Mouse (Mus musculus) MEL (cell line): ENCODE results near the gene Slc17a5. TPM values are rescaled to one million over a fixed set of nuclear protein-coding genes. Genes with fewer than 3 reads are reported as not detected.

ENCODE experiments used
- DNase-seq: peaks from one replicate; pipeline ENCODE4 v3.0.0; 2011; ENCODE audit warnings: low read depth, low spot score
- H3K27ac ChIP-seq: 2 replicates; pipeline ENCODE4 v1.5.1; 2012; ENCODE audit warnings: low read depth, mild to moderate bottlenecking, control low read depth, low read length, moderate library complexity; ENCODE audit not compliant: control insufficient read depth
- H3K27me3 ChIP-seq, 2 experiments: fragments of 150-350 bp in 1 of 2; sonication (generic) in 1 of 2; 2 replicates each; pipeline ENCODE4 v1.6.1; 2012; ENCODE audit warnings: low read length in 2 of 2, mild to moderate bottlenecking in 2 of 2, improper control_type of control experiment in 1 of 2, moderate library complexity in 1 of 2; ENCODE audit not compliant: insufficient read depth in 2 of 2, control insufficient read depth in 1 of 2
- H3K36me3 ChIP-seq, 2 experiments: 2 replicates each; pipeline ENCODE4 v1.6.1; 2012 to 2014; ENCODE audit warnings: low read length in 2 of 2, improper control_type of control experiment in 1 of 2, inconsistent platforms in 1 of 2, mild to moderate bottlenecking in 1 of 2; ENCODE audit not compliant: insufficient read depth in 2 of 2, control insufficient read depth in 1 of 2
- H3K4me1 ChIP-seq, 2 experiments: fragments of 150-350 bp in 1 of 2; sonication (generic) in 1 of 2; 2 replicates each; pipeline ENCODE4 v1.6.1; 2012; ENCODE audit warnings: low read length in 2 of 2, improper control_type of control experiment in 1 of 2, mild to moderate bottlenecking in 1 of 2; ENCODE audit not compliant: insufficient read depth in 2 of 2, control insufficient read depth in 1 of 2
- H3K4me3 ChIP-seq, 2 experiments: fragments of 150-350 bp in 1 of 2; sonication (generic) in 1 of 2; 2 replicates each; pipeline ENCODE4 v1.5.1; 2012; ENCODE audit warnings: low read depth in 2 of 2, low read length in 2 of 2, mild to moderate bottlenecking in 2 of 2, moderate library complexity in 2 of 2, control low read depth in 1 of 2, improper control_type of control experiment in 1 of 2; ENCODE audit not compliant: control insufficient read depth in 1 of 2, insufficient read depth in 1 of 2
- H3K79me2 ChIP-seq: 2 replicates; pipeline ENCODE4 v1.6.1; 2012; ENCODE audit warnings: mild to moderate bottlenecking, low read length, moderate library complexity; ENCODE audit not compliant: control insufficient read depth, poor library complexity, insufficient read depth
- H3K9ac ChIP-seq: 2 replicates; pipeline ENCODE4 v1.6.1; 2012; ENCODE audit warnings: low read depth, mild to moderate bottlenecking, control low read depth, low read length, moderate library complexity; ENCODE audit not compliant: control insufficient read depth, poor library complexity, severe bottlenecking
- H3K9me3 ChIP-seq: fragments of 150-350 bp; sonication (generic); replicated peaks from 2 replicates; pipeline ENCODE4 v1.6.1; 2012; ENCODE audit warnings: mild to moderate bottlenecking, low read length, improper control_type of control experiment, moderate library complexity; ENCODE audit not compliant: insufficient read depth
- CHD2 ChIP-seq: IDR thresholded peaks from 2 replicates; pipeline ENCODE4 v1.6.1; 2011; ENCODE audit warnings: low read length, improper control_type of control experiment
- CTCF ChIP-seq, 3 experiments: IDR thresholded peaks in 2 of 3; conservative IDR thresholded peaks in 1 of 3; 2 replicates each; pipeline ENCODE4 v1.5.1; 2011 to 2012; ENCODE audit warnings: low read length in 3 of 3, low read depth in 2 of 3, mild to moderate bottlenecking in 2 of 3, improper control_type of control experiment in 1 of 3, inconsistent platforms in 1 of 3, mixed read lengths in 1 of 3, moderate library complexity in 1 of 3; ENCODE audit not compliant: control insufficient read depth in 1 of 3, insufficient read depth in 1 of 3, poor library complexity in 1 of 3, severe bottlenecking in 1 of 3
- E2F4 ChIP-seq: IDR thresholded peaks from 2 replicates; pipeline ENCODE4 v1.6.1; 2011; ENCODE audit warnings: low read depth, low read length, improper control_type of control experiment, borderline replicate concordance
- EP300 ChIP-seq, 2 experiments: IDR thresholded peaks; 2 replicates each; pipeline ENCODE4 v1.6.1; 2011; ENCODE audit warnings: improper control_type of control experiment in 2 of 2, low read length in 2 of 2, low read depth in 1 of 2, mild to moderate bottlenecking in 1 of 2
- ETS1 ChIP-seq: IDR thresholded peaks from 2 replicates; pipeline ENCODE4 v1.6.1; 2012; ENCODE audit warnings: low read depth, mild to moderate bottlenecking, inconsistent platforms, low read length, improper control_type of control experiment, moderate library complexity
- GABPA ChIP-seq: IDR thresholded peaks from 2 replicates; pipeline ENCODE4 v1.6.1; 2012; ENCODE audit warnings: low read depth, mild to moderate bottlenecking, inconsistent platforms, low read length, improper control_type of control experiment, moderate library complexity
- GATA1 ChIP-seq: IDR thresholded peaks from 2 replicates; pipeline ENCODE4 v1.6.1; 2011; ENCODE audit warnings: low read depth, low read length, improper control_type of control experiment
- HCFC1 ChIP-seq: IDR thresholded peaks from 2 replicates; pipeline ENCODE4 v1.6.1; 2012; ENCODE audit warnings: low read depth, mild to moderate bottlenecking, inconsistent platforms, low read length, improper control_type of control experiment, moderate library complexity
- JUND ChIP-seq: IDR thresholded peaks from 2 replicates; pipeline ENCODE4 v1.6.1; 2011; ENCODE audit warnings: low read depth, mild to moderate bottlenecking, improper control_type of control experiment, low read length
- MAFK ChIP-seq: IDR thresholded peaks from 2 replicates; pipeline ENCODE4 v1.6.1; 2011; ENCODE audit warnings: low read depth, mild to moderate bottlenecking, low read length, improper control_type of control experiment, borderline replicate concordance
- MAX ChIP-seq: IDR thresholded peaks from 2 replicates; pipeline ENCODE4 v1.6.1; 2011; ENCODE audit warnings: low read length, improper control_type of control experiment
- MAZ ChIP-seq: IDR thresholded peaks from 2 replicates; pipeline ENCODE4 v1.6.1; 2012; ENCODE audit warnings: low read depth, mild to moderate bottlenecking, inconsistent platforms, low read length, improper control_type of control experiment
- MEF2A ChIP-seq: IDR thresholded peaks from 2 replicates; pipeline ENCODE4 v1.6.1; 2014; ENCODE audit warnings: low read depth, mild to moderate bottlenecking, inconsistent platforms, low read length, improper control_type of control experiment; ENCODE audit not compliant: poor library complexity, insufficient replicate concordance, severe bottlenecking; ENCODE audit errors: extremely low read depth
- MYB ChIP-seq: IDR thresholded peaks from 2 replicates; pipeline ENCODE4 v1.6.1; 2011; ENCODE audit warnings: mild to moderate bottlenecking, low read depth, low read length, improper control_type of control experiment
- MYC ChIP-seq: IDR thresholded peaks from 2 replicates; pipeline ENCODE4 v1.6.1; 2011; ENCODE audit warnings: low read depth, mild to moderate bottlenecking, low read length, improper control_type of control experiment, moderate library complexity
- NELFE ChIP-seq: IDR thresholded peaks from 2 replicates; pipeline ENCODE4 v1.6.1; 2011; ENCODE audit warnings: low read depth, low read length, improper control_type of control experiment
- NRF1 ChIP-seq: IDR thresholded peaks from 2 replicates; pipeline ENCODE4 v1.6.1; 2014; ENCODE audit warnings: low read depth, mild to moderate bottlenecking, inconsistent platforms, low read length, improper control_type of control experiment, moderate library complexity; ENCODE audit not compliant: poor library complexity, insufficient read depth, severe bottlenecking
- POLR2A ChIP-seq, 2 experiments: IDR thresholded peaks; 2 replicates each; pipeline ENCODE4 v1.6.1; 2011 to 2012; ENCODE audit warnings: low read length in 2 of 2, mild to moderate bottlenecking in 2 of 2, control low read depth in 1 of 2, improper control_type of control experiment in 1 of 2, low read depth in 1 of 2, moderate library complexity in 1 of 2; ENCODE audit not compliant: control insufficient read depth in 1 of 2, insufficient read depth in 1 of 2, poor library complexity in 1 of 2
- POLR2AphosphoS2 ChIP-seq: IDR thresholded peaks from 2 replicates; pipeline ENCODE4 v1.6.1; 2011; ENCODE audit warnings: low read length, improper control_type of control experiment
- POLR2AphosphoS5 ChIP-seq: IDR thresholded peaks from 2 replicates; pipeline ENCODE4 v1.6.1; 2012; ENCODE audit warnings: low read depth, borderline replicate concordance, mild to moderate bottlenecking, inconsistent platforms, low read length, moderate library complexity, mixed read lengths
- RAD21 ChIP-seq: IDR thresholded peaks from 2 replicates; pipeline ENCODE4 v1.6.1; 2011; ENCODE audit warnings: mild to moderate bottlenecking, low read depth, low read length, improper control_type of control experiment
- RCOR1 ChIP-seq: IDR thresholded peaks from 2 replicates; pipeline ENCODE4 v1.6.1; 2012; ENCODE audit warnings: low read depth, mild to moderate bottlenecking, inconsistent platforms, low read length, improper control_type of control experiment
- SMC3 ChIP-seq: IDR thresholded peaks from 2 replicates; pipeline ENCODE4 v1.6.1; 2011; ENCODE audit warnings: low read depth, low read length, improper control_type of control experiment
- TAL1 ChIP-seq: IDR thresholded peaks from 2 replicates; pipeline ENCODE4 v1.6.1; 2012; ENCODE audit warnings: mild to moderate bottlenecking, inconsistent platforms, low read length, moderate library complexity, mixed read lengths
- TCF12 ChIP-seq: IDR thresholded peaks from 2 replicates; pipeline ENCODE4 v1.6.1; 2014; ENCODE audit warnings: low read depth, mild to moderate bottlenecking, inconsistent platforms, low read length, improper control_type of control experiment, moderate library complexity
- USF2 ChIP-seq, 2 experiments: IDR thresholded peaks; 2 replicates each; pipeline ENCODE4 v1.6.1; 2011 to 2012; ENCODE audit warnings: improper control_type of control experiment in 2 of 2, low read length in 2 of 2, borderline replicate concordance in 1 of 2, inconsistent platforms in 1 of 2, low read depth in 1 of 2, mild to moderate bottlenecking in 1 of 2; ENCODE audit not compliant: insufficient read depth in 1 of 2
- ZC3H11A ChIP-seq: IDR thresholded peaks from 2 replicates; pipeline ENCODE4 v1.6.1; 2012; ENCODE audit warnings: low read depth, mild to moderate bottlenecking, inconsistent platforms, low read length, improper control_type of control experiment
- ZMIZ1 ChIP-seq: IDR thresholded peaks from 2 replicates; pipeline ENCODE4 v1.6.1; 2012; ENCODE audit warnings: low read depth, mild to moderate bottlenecking, inconsistent platforms, low read length, improper control_type of control experiment, moderate library complexity
- polyA plus RNA-seq, 2 experiments: library from polyadenylated mRNA; stranded (reverse) in 1 of 2; unstranded in 1 of 2; fragments of >175 nt in 1 of 2; fragments of >200 nt in 1 of 2; gene quantifications; 2 replicates each; pipeline versions ENCODE4 v1.2.1 to v1.2.4; 2012; ENCODE audit warnings: low replicate concordance in 2 of 2, low read depth in 1 of 2; ENCODE audit not compliant: insufficient read length in 2 of 2, insufficient read depth in 1 of 2, missing spikeins in 1 of 2
- total RNA-seq: library from RNA; depleted of rRNA; stranded (reverse); fragments of 300-350 nt; gene quantifications from 2 replicates; pipeline ENCODE4 v1.2.3, GENCODE M21; 2012

Slc17a5 gene
- total and polyA plus RNA-seq, 3 experiments: 3.5 to 4.1 TPM; not detected in 1

- Histone ChIP-seq H3K9ac (no peak overlapping the region), H3K27ac (no peak overlapping the region), H3K4me3 (no peak overlapping the region), H3K36me3 (peaks cover 0 to 11% of the 10 kb centered on the region in 2 experiments; a peak in 2 of 4 replicates), H3K79me2 (no peaks in the 10 kb centered on the region), H3K27me3 (peaks cover 6 to 8% of the 10 kb centered on the region in 2 experiments), H3K9me3 (no peaks in the 10 kb centered on the region), H3K4me1 (peaks cover 5 to 7% of the 10 kb centered on the region in 2 experiments)
- TF ChIP-seq E2F4 (no peak), MAFK (peak; percentile 61; the same call in 1 of the 2 replicates)
- DNase-seq: peak; percentile 32
These were observed 8.1 kb upstream of the Slc17a5 start for GRCm38 (mm10) chr9:78595769-78596555.

GRCm38 (mm10) chr9:78595257-78595656 lies 7.4 kb upstream of the Slc17a5 start:
- no peaks in the 10 kb centered on the region for H3K9me3 ChIP-seq
- peak; percentile 53 for DNase-seq
- H3K36me3 ChIP-seq: peaks cover 0 to 11% of the 10 kb centered on the region in 2 experiments; a peak in 2 of 4 replicates
- H3K27me3 ChIP-seq: peaks cover 5 to 6% of the 10 kb centered on the region in 2 experiments
- H3K79me2 ChIP-seq: no peaks in the 10 kb centered on the region
- TF ChIP-seq HCFC1: no peak
- TF ChIP-seq MEF2A: no peak
- no peak for TF ChIP-seq MAZ
- no peak for TF ChIP-seq E2F4
- TF ChIP-seq ZC3H11A: no peak
- TF ChIP-seq USF2 (IDR thresholded peaks at IDR 0.05; ENCODE audit: borderline replicate concordance in 1 of 2, insufficient read depth in 1 of 2, low read depth in 1 of 2, low read length in 2 of 2): no peak
- peak; percentile 52; the same call in 1 of the 2 replicates for TF ChIP-seq GATA1
- no peak for TF ChIP-seq CHD2
- TF ChIP-seq MAFK: no peak
- TF ChIP-seq TCF12: no peak
- no peak for TF ChIP-seq POLR2A (IDR thresholded peaks at IDR 0.05; ENCODE audit: control insufficient read depth in 1 of 2, insufficient read depth in 1 of 2, low read depth in 1 of 2, low read length in 2 of 2, poor library complexity in 1 of 2)
- no peak for TF ChIP-seq NRF1
- no peak for TF ChIP-seq CTCF (IDR thresholded peaks at IDR 0.05 in 2 of 3, conservative IDR thresholded peaks at IDR 0.05 in 1 of 3; ENCODE audit: control insufficient read depth in 1 of 3, insufficient read depth in 1 of 3, low read depth in 2 of 3, low read length in 3 of 3, poor library complexity in 1 of 3, severe bottlenecking in 1 of 3)
- TF ChIP-seq MYC: no peak
- no peak for TF ChIP-seq SMC3
- no peak for TF ChIP-seq POLR2AphosphoS5
- TF ChIP-seq GABPA: no peak
- no peak for TF ChIP-seq JUND
- peak; percentile 53; the same call in 1 of the 2 replicates for TF ChIP-seq ETS1
- TF ChIP-seq NELFE: no peak
- no peak for TF ChIP-seq POLR2AphosphoS2
- no peak for TF ChIP-seq ZMIZ1
- TF ChIP-seq MAX: no peak
- peak; percentile 39; the same call in 1 of the 2 replicates for TF ChIP-seq RCOR1
- TF ChIP-seq EP300 (IDR thresholded peaks at IDR 0.05; ENCODE audit: low read depth in 1 of 2, low read length in 2 of 2): 0 out of 4 replicates have a peak, but pooled peaks of 1 of the 2 experiments have one; percentile 14
- no peak for TF ChIP-seq RAD21
- no peak for TF ChIP-seq MYB
- no peak for TF ChIP-seq TAL1
- peaks cover 5 to 7% of the 10 kb centered on the region in 2 experiments for H3K4me1 ChIP-seq
- no peak overlapping the region for H3K4me3 ChIP-seq
- H3K27ac ChIP-seq: no peak overlapping the region
- no peak overlapping the region for H3K9ac ChIP-seq
